Mouse (Mus musculus) CD8-positive naive resting alpha-beta T cell, adult 57 days (primary cell): ENCODE results near the gene Rho. TPM values are rescaled to one million over a fixed set of nuclear protein-coding genes. Genes with fewer than 3 reads are reported as not detected.

ENCODE experiments used
- total RNA-seq: library from RNA; stranded (reverse); gene quantifications from one replicate; pipeline ENCODE4 v1.2.4, GENCODE M21; 2023

The Rho gene
- total RNA-seq = not detected

GRCm38 (mm10) chr6:115931639-115932038, at the start of gene Rho:
Gene Rho (plus strand): TSS chr6:115931748.

DNA sequence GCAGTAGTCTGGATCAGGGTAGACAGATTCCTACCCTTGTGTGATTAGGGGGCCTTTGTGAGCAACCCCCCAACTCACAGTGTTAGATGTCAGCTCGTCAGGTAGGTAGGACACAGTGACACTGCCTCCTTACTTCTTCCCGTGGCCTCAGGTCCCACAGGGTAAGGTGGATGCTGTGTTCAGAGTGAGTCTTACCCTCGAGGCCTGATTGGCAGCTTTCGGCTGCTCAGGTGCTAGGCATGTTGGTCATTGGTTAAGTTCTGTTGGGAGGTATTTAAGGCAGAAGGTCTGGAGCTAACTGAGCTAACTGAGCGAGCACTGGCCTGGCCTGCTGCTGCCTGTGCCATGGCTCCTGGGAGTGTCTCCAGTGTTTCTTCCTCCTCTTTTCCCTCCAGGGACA, 13.1 kb downstream of the Rho start, which contains the start of gene H1foo:
H1foo (plus strand) TSS at position 301 of the 400 bp plus-strand sequence.

Other genes starting within 250 kb of the Rho start
- gene Tmem40, start 169.3 kb upstream of the Rho start, total RNA-seq = not detected
- gene Cand2, start 157.2 kb upstream of the Rho start, total RNA-seq = 5.6 TPM
- gene Rpl32, start 123.0 kb upstream of the Rho start, total RNA-seq = 3,642 TPM
- 0.52 TPM for gene Efcab12, start 93.3 kb upstream of the Rho start, total RNA-seq
- 8.5 TPM for gene Mbd4, start 78.4 kb upstream of the Rho start, total RNA-seq
- 2.8 TPM for gene Ift122, start 78.3 kb upstream of the Rho start, total RNA-seq
- not detected for gene H1foo, start 13.2 kb downstream of the Rho start, total RNA-seq
- 13.2 TPM for gene Plxnd1, start 63.3 kb downstream of the Rho start, total RNA-seq